Mouse (Mus musculus) ES-E14 (cell line): ENCODE results near the gene Tm4sf1.

Experiments
- CHD2 ChIP-seq: IDR thresholded peaks from 2 replicates; pipeline ENCODE4 v1.6.1; 2014; ENCODE audit warnings: mild to moderate bottlenecking, low read depth, low read length, inconsistent platforms
- HCFC1 ChIP-seq: IDR thresholded peaks from 2 replicates; pipeline ENCODE4 v1.6.1; 2012; ENCODE audit warnings: low read length, inconsistent platforms, borderline replicate concordance; ENCODE audit not compliant: insufficient read depth
- MAFK ChIP-seq: IDR thresholded peaks from 2 replicates; pipeline ENCODE4 v1.6.1; 2014; ENCODE audit warnings: mild to moderate bottlenecking, low read depth, low read length, inconsistent platforms; ENCODE audit not compliant: insufficient read depth
- ZNF384 ChIP-seq: IDR thresholded peaks from 2 replicates; pipeline ENCODE4 v1.6.1; 2012; ENCODE audit warnings: low read depth, low read length, inconsistent platforms

DNA sequence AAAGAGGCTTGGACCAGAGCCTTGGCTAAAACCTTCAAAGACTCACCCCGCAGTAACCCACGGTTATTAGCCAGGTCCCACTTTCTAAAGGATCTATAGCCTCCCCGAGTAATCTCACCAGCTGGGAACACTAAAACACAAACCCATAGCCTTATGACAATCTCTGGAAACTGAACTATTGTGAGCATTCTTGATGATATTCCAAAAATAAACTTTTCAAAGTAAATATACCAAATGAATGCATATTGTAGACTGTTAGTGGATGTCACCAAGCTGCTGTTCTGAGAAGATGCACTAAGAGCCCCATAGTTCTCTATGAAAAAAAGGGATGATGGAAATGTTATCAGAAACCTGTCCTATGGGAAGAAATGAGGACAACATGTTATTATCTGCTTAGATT, 25.0 kb downstream of the Tm4sf1 start:
- TF ChIP-seq ZNF384: no peak
- no peak for TF ChIP-seq MAFK
- TF ChIP-seq HCFC1: no peak
- TF ChIP-seq CHD2: no peak
